Mouse (Mus musculus) lung, postnatal 4 days (tissue): ENCODE measurements at regions not wholly inside any gene's neighbourhood (a gene's known extent, or its start where the extent isn't known, plus 50 kb on each side); places are given as distances from the start of the nearest gene placed in this dataset.

Experiments used
- DNase-seq, 2 experiments: peaks; one replicate each; pipeline ENCODE4 v3.0.0; 2021

DNA sequence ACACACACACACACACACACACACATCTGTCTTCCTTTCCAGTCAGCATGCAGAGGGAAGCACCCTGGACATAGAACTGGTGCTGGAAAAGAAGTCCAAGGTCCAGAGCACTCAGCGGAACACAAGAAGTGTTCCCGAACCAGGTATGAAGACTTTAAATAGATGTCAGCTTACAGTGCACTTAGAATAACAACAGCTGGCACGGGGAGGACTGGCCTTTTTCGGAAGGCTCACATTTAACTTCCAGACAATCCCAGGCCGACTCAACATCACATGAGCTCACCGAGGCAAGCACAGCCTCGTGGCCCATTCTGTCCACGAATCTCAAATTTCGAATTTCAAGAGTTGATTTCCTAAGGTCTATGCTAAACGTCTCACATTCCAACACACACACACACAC lies 70.9 kb upstream of the Slc25a33 start:
- no peak for DNase-seq

DNA sequence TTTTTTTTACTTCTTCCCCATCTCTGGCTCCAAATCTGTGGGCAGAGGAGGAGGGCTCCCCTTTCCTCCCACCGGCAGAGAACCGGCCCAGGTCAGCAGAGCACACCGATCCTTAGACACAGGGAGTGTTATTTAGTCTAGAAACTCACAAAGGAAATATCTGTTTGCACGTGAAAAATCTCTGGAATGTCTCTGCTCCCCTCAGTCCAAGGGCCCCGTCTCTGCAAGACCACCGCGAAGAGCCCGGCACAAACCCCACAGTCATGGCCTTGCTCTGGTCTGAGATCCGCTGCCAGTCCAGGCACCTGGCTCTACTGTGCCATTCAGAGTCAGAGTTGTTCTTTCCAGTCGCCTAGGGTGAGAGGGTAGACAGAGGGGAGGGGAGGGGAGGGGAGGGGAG lies 69.7 kb upstream of the Slc25a33 start:
- DNase-seq = no peak

DNA sequence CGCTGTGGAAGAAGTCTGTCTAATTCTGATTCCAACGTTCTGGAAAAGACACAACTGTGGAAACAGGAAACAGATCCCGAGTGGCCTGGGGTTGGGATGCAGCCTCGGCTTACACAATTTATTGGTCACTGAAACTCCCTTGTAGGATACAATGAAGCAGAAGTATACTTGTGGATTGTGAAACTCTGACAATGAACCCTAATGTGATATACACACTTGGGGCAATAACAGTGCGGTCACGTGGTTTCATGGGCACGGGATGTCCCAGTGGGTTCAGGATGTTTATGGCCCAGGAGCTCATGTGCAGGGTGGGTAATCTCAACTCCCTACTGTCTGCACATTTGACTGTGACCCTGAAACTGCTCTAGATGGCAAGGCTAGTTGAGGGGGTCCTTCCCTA lies 68.8 kb upstream of the Slc25a33 start:
- DNase-seq = no peak

DNA sequence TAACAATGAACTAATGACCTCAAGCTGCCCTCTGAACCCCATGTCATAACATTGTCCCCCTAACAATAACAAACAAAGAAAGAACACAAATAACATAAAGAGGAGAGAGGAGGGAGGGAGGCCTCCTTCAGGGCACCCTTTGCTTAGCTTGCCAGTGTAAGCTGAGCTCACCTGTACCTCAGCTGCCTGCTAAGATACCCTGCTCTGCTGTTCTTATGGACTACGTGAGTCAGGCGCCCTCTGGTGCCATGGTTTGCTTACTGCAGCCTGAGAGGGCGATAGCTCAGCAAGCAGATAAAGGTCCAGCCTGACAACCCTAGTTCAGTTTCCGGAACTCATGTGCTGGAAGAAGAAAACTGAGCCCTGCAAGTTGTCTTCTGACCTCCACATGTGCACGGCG lies 67.8 kb upstream of the Slc25a33 start:
- DNase-seq = peak; percentile 54 to 68

DNA sequence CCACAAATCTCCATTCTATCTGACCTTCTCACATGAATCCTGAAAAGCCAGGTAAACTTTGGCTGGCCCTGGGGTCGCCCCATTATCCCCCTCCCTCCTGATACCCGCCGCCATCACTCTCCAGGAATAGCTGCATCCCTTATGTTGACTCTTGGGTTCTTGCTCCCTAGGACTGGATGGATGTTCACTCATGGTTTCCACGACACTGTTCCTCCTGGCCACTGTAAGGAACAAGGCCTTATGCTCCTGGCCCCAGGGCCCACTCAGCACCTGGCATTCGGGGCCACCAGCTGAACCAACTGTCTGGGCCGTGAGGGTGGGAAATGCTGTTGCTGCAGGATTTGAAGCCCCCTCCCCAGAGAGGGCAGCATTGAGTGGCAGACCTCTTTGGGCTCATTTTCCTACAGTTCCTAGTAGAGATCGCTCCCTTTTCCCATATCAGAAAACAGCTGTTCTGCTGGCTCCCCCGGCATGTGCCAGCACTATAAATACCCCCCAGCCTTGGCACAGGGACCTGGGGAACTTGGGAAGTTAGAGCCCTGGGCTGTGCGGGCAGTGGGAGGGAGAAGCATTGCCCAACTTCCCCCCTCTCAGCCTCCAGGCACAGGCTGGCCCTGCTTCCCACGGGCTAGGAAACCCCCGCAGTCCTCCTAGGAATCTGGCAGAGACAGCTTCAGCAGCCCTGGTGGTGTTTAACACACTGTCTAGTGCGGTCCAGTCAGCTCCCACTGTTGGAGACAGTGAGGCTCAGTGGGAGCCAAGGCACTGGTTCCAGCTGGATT lies 66.6 kb upstream of the Slc25a33 start:
- DNase-seq = peak; percentile 57 to 81

DNA sequence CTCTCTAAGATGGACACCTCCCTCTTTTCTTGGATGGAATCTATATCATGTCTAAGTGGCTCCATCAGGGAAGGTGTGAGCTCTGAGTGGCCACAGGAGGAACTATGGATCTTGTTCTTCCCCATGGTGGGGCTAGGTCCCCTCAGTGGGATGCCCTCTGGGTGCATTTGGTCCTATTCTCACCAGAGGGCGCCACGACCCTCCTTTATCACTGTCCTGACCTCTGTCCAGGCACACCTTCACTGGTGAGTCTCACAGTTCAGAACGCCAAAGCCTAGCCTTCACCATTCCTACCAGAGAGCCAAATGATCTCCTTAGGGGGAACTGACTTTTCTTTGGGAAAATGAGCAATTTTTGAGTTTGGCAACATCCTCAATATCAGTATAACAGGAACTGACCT lies 64.6 kb upstream of the Slc25a33 start:
- DNase-seq = peak in 1 of 2 experiments; percentile 62

DNA sequence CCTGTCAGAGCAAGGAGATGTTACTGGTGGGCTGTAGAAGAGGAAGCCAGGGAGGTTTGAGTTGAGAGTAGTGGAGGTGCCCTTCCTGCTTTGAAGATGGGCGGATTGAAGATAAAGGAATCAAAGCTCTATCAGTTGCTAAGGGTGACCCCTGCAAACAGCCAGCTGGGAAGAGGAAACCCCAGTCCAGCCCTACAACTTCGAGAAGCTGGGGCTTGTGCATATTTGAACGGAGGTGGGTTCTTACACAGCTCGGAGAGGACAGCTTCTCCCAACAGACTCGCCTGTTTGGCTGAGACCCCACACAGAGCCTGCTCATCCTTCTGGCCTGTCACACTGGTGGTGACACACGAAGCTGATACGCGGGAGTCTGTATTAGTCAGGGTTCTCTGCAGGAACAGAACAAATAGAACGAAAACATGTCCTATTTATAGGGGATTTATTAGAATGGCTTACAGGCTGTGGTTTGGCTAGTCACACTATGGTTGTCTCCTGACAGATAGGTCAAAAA lies 60.6 kb upstream of the Slc25a33 start:
- DNase-seq = no peak

DNA sequence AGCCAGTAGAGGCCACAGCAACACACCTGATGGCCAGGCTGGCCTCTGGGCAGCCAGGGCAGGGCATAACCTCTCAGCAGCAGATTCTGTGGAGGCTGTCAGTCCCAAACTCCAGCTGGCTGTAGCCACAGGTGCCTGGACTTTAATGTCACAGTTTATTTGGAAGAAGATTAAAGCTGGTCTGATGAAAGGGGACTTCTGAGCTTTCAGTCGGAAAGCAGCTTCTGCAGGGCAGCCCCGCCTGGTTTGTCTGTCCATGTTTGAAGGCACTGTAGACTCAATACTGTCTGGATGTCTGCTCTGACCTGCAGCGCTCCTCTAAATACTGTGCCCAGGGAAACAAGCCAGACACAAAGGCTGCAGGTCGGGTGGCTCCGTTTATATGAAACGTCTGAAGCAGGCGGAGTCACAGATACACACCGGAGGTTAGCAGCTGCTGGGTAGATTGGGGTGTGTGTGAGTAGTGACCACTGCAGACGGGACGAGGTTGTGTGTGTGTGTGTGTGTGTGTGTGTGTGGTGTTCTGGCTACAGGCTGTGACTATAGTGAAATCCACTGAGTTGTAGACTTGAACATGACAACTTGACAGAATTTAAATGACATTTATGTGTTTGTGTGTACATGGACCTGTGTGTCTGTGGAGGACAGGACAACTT lies 58.5 kb upstream of the Slc25a33 start:
- DNase-seq = no peak

DNA sequence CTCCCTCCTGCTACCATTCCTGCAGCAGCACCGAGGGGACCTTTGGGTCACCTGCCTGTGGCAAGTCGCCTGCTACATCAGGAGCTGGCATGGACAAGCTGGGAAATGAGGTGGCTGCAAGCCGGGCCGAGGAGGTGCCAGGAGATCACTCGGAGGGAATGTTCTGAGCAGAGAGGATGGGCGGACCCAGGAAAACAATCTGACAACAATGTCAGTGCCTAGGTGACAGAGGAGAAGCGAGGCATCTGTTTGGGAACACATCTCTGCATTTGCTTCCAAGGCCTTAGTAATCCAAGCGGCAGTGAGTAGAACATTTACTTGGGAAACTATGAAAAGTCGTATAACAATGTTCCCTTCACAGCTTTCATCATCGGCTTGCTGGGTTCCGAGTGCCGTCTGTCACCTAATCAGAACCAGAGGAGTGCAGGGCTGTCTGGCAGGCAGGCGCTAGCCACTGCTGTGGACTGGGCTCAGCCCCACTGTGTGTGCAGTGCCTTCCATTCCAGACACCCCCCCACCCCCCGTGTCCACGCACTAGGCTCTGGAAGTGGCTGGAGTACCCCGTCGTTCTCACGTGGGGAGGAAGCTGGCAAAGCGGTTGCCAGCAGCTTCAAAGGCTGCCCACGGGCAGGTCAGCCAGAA lies 56.6 kb upstream of the Slc25a33 start:
- peak; percentile 51 to 82 for DNase-seq

DNA sequence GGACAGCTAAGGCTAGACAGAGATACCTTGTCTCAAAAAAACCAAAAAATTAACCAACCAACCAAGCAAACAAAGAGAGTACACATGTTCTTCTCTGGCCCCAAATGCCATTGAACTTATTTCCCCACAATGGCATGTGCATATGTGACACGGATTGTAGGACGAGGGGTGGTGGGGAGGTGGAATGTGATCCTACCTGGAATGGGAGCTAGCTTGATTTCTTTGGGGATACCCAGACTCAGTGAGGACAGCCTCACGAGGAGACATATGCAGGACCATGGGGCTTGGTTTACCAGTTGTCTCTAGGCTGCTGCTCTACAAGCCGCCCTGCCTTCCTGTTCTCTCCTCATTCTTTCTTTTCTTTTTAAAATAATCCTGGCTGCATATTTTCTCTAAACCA lies 55.9 kb upstream of the Slc25a33 start:
- DNase-seq = no peak

DNA sequence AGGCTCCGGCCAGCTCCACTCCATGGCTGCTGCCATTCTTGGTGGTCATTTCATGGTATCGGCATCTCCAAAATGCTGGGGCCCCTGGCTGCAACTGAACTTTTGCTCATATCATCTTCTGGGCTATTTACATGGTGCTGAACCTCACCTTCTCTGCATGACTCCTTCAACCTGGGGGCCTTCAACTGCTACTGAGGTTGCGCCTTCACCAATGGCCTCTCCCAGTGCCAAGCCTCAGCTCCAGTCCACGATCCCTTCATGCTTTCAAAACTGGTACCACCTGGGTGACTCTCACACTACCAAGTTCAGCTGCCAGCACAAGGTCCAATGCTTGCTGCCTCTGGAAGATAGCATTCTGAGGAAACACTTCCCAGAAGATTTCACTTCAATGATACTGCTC lies 53.7 kb upstream of the Slc25a33 start:
- no peak for DNase-seq
